Mouse (Mus musculus): ENCODE measurements around the gene 4930404N11Rik. TPM values are rescaled to one million over a fixed set of nuclear protein-coding genes. Genes with fewer than 3 reads are reported as not detected.
A peak's percentile ranks its signal among the peaks of the same experiment; 100 is the strongest.

Gene 4930404N11Rik
- polyA plus RNA-seq, 1 experiment from 2014 or later = 0.44 TPM

GRCm38 (mm10) chr10:81408424-81408729 is 42.8 kb upstream of the 4930404N11Rik start:
- H3K36me3 ChIP-seq (ENCODE audit: poor library complexity, severe bottlenecking) = peaks cover 45% of the 10 kb centered on the region
- no peak overlapping the region for H3K4me2 ChIP-seq
- WGBS = 48% methylated on average over 13 of the region's 13 CpGs
- H3K27me3 ChIP-seq = peaks cover 41% of the 10 kb centered on the region
- H3K4me1 ChIP-seq = peaks cover 53% of the 10 kb centered on the region
- no peak overlapping the region for H3K27ac ChIP-seq
- no peak for ATAC-seq
- H3K9ac ChIP-seq = no peak overlapping the region
- H3K4me3 ChIP-seq = no peak overlapping the region
- no peaks in the 10 kb centered on the region for H3K9me3 ChIP-seq (replicated peaks)

GRCm38 (mm10) chr10:81407539-81408423 is 42.2 kb upstream of the 4930404N11Rik start:
- H3K27me3 ChIP-seq = peaks cover 41% of the 10 kb centered on the region
- WGBS = 27% methylated on average over 31 of the region's 31 CpGs
- H3K4me2 ChIP-seq = peak overlapping the region; percentile 36
- H3K4me1 ChIP-seq = peaks cover 58% of the 10 kb centered on the region
- H3K9ac ChIP-seq = peak overlapping the region; percentile 18; the same call in 1 of the 2 replicates
- H3K9me3 ChIP-seq (replicated peaks) = no peaks in the 10 kb centered on the region
- H3K27ac ChIP-seq = no peak overlapping the region; the same call in none of the 2 replicates
- ATAC-seq = no peak
- H3K4me3 ChIP-seq = peak overlapping the region; percentile 18; the same call in 1 of the 2 replicates
- peaks cover 47% of the 10 kb centered on the region for H3K36me3 ChIP-seq (ENCODE audit: poor library complexity, severe bottlenecking)

- Histone ChIP-seq H3K4me2 (peak overlapping the region; percentile 36), H3K36me3 (ENCODE audit: poor library complexity, severe bottlenecking) (peaks cover 47% of the 10 kb centered on the region), H3K27ac (no peak overlapping the region; the same call in 1 of the 2 replicates), H3K27me3 (peaks cover 41% of the 10 kb centered on the region), H3K4me3 (peak overlapping the region; percentile 18; the same call in 1 of the 2 replicates), H3K9me3 (replicated peaks) (no peaks in the 10 kb centered on the region), H3K9ac (peak overlapping the region; percentile 30; the same call in 1 of the 2 replicates), H3K4me1 (peaks cover 58% of the 10 kb centered on the region)
- 23% methylated on average over 24 of the region's 24 CpGs for WGBS
- ATAC-seq = no peak
These were observed 41.2 kb upstream of the 4930404N11Rik start for GRCm38 (mm10) chr10:81406504-81407440.

DNA sequence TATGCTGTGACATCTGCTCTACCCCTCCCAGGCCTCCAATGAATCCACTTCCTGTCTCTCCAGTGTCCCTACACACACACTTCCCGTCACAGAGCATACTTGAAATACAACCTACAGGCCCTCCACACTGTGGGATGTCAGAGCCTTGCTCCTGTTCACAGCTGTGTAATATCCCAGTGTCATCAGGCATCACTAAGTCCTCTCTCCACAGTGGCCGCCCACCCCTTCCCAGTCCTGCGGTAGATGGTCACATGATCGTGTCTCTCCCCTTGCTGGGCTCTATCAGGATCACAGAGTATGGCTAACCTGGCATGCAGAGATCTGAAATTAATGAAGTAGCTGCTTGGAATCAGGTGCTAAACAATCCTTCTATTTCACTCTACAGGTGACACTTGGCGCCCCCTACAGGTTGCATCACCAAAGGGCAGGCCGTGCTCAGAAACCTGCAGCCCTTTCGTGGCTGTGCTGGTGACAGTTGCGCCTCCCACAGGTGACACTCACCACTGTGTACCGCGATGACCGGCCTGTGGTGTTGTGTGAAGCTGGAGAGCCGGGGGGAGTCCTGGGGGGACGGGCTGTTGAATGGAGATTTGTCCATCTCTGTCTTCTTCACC is 40.1 kb upstream of the 4930404N11Rik start:
- Histone ChIP-seq H3K36me3 (ENCODE audit: poor library complexity, severe bottlenecking) (peaks cover 49% of the 10 kb centered on the region), H3K9ac (no peak overlapping the region), H3K9me3 (replicated peaks) (no peaks in the 10 kb centered on the region), H3K4me2 (no peak overlapping the region), H3K27me3 (peaks cover 41% of the 10 kb centered on the region), H3K27ac (no peak overlapping the region), H3K4me1 (peaks cover 58% of the 10 kb centered on the region), H3K4me3 (no peak overlapping the region)
- 37% methylated on average over 13 of the region's 13 CpGs for WGBS
- no peak for ATAC-seq

GRCm38 (mm10) chr10:81404720-81405119 is 39.1 kb upstream of the 4930404N11Rik start:
- no peak overlapping the region for H3K9ac ChIP-seq
- H3K9me3 ChIP-seq (replicated peaks) = no peaks in the 10 kb centered on the region
- no peak overlapping the region for H3K27ac ChIP-seq
- H3K36me3 ChIP-seq (ENCODE audit: poor library complexity, severe bottlenecking) = peaks cover 59% of the 10 kb centered on the region
- no peak for ATAC-seq
- 55% methylated on average over 18 of the region's 18 CpGs for WGBS
- H3K4me3 ChIP-seq = no peak overlapping the region
- H3K4me2 ChIP-seq = no peak overlapping the region
- H3K27me3 ChIP-seq = peaks cover 41% of the 10 kb centered on the region
- H3K4me1 ChIP-seq = peaks cover 63% of the 10 kb centered on the region

DNA sequence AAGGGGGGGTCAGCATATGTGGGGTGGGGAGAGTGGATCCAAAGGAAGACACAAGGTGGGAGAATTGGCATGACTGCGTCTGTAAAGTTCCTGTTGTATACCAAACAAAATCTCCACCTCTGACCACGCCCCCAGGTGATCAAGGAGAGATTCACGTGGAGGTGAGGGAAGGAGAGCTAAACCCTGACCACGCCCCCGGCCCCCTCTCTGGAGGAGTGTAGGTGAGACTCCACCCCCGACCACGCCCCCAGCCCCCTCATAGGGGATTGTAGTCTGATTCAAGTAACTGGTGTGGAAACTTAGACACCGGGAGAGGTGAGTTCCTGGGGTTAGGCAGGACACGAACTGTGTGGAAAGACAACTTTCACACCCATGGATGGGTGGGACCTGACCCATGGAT is 38.5 kb upstream of the 4930404N11Rik start:
- Histone ChIP-seq H3K4me3 (no peak overlapping the region), H3K4me2 (no peak overlapping the region), H3K9ac (no peak overlapping the region), H3K36me3 (ENCODE audit: poor library complexity, severe bottlenecking) (peaks cover 65% of the 10 kb centered on the region), H3K27me3 (peaks cover 41% of the 10 kb centered on the region), H3K9me3 (replicated peaks) (no peaks in the 10 kb centered on the region), H3K27ac (no peak overlapping the region), H3K4me1 (peaks cover 69% of the 10 kb centered on the region)
- no peak for ATAC-seq
- WGBS = 23% methylated on average over 9 of the region's 9 CpGs

- H3K4me3 ChIP-seq = no peak overlapping the region
- H3K36me3 ChIP-seq (ENCODE audit: poor library complexity, severe bottlenecking) = peaks cover 62% of the 10 kb centered on the region
- H3K27ac ChIP-seq = peak overlapping the region; percentile 40; the same call in 1 of the 2 replicates
- no peaks in the 10 kb centered on the region for H3K9me3 ChIP-seq (replicated peaks)
- ATAC-seq = no peak
- peaks cover 65% of the 10 kb centered on the region for H3K4me1 ChIP-seq
- peak overlapping the region; percentile 43; the same call in 1 of the 2 replicates for H3K9ac ChIP-seq
- no peak overlapping the region for H3K4me2 ChIP-seq
- peaks cover 38% of the 10 kb centered on the region for H3K27me3 ChIP-seq
- 57% methylated on average over 10 of the region's 10 CpGs for WGBS
These were observed 37.9 kb upstream of the 4930404N11Rik start for GRCm38 (mm10) chr10:81403511-81403910.

GRCm38 (mm10) chr10:81402227-81402765 is 36.7 kb upstream of the 4930404N11Rik start:
- no peak for ATAC-seq
- 19% methylated on average over 7 of the region's 7 CpGs for WGBS

DNA sequence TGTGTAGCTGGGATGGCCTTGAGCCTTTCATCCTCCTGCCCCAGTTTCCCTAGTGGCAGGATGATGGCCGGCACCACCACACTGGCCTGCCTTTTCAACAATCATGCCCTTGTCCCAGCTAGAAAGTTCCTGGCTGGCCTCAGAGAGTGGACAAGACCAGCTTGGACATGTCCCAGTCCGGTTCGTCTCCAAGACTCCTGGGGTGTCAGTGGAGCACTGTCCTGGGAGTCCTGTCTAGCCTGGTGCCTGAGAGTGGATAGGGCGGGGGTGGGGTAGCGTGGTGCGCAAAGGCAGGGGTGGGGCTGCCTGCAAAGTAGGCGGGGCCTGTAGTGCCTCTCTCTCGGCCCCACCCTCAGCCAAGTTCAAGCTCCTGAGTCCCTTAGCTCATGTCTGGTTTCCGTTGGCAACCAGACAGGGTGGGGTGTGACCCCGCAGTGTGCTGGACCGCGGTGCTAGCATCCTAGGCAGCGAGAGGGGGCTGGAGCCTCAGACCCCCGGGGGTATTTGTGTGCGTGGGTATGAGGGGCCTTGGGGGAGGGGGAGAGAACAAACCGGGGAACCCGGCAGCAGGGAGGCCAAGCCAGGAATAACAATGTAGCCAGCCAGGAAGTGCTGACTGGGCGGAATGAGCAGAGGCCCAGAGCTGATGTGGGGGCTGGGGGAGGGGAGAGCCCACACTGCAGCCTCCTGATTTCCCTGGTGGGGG is 36.1 kb upstream of the 4930404N11Rik start:
- WGBS = 3% methylated on average over 18 of the region's 18 CpGs
- peaks cover 47% of the 10 kb centered on the region for H3K4me1 ChIP-seq
- H3K27ac ChIP-seq = peak overlapping the region; percentile 68
- peak overlapping the region; percentile 41 for H3K4me2 ChIP-seq
- H3K36me3 ChIP-seq (ENCODE audit: poor library complexity, severe bottlenecking) = peaks cover 55% of the 10 kb centered on the region
- ATAC-seq = peak; percentile 75
- peaks cover 20% of the 10 kb centered on the region for H3K27me3 ChIP-seq
- no peaks in the 10 kb centered on the region for H3K9me3 ChIP-seq (replicated peaks)
- H3K4me3 ChIP-seq = 0 out of 2 replicates have a peak overlapping the region, but pooled peaks have one; percentile 3
- H3K9ac ChIP-seq = peak overlapping the region; percentile 58

More at GRCm38 (mm10) chr10:81402227-81402765, 36.7 kb upstream of the 4930404N11Rik start:
- peak overlapping the region; percentile 58 for H3K9ac ChIP-seq
- H3K27me3 ChIP-seq = peaks cover 26% of the 10 kb centered on the region
- H3K4me1 ChIP-seq = peaks cover 53% of the 10 kb centered on the region
- H3K9me3 ChIP-seq (replicated peaks) = no peaks in the 10 kb centered on the region
- peaks cover 60% of the 10 kb centered on the region for H3K36me3 ChIP-seq (ENCODE audit: poor library complexity, severe bottlenecking)
- 0 out of 2 replicates have a peak overlapping the region, but pooled peaks have one; percentile 3 for H3K4me3 ChIP-seq
- H3K4me2 ChIP-seq = peak overlapping the region; percentile 41
- H3K27ac ChIP-seq = peak overlapping the region; percentile 68

DNA sequence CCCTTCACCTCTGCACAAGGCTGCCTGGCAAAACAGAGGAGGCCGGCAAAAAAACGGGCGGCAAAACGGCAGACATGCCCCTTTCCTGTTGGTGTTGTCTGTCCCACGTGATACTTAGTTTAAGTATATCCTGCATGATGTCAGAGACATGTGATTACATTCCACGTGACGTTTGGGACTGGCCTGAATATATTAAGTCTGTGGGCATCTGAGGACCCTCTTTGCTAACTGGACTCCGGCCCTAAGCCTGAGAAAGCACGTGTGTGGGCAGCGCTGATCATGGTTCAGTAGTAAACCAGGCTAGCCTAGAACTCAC is 35.5 kb upstream of the 4930404N11Rik start:
- peak overlapping the region; percentile 35 for H3K4me2 ChIP-seq
- H3K9ac ChIP-seq = no peak overlapping the region
- H3K4me3 ChIP-seq = no peak overlapping the region
- peaks cover 44% of the 10 kb centered on the region for H3K4me1 ChIP-seq
- WGBS = 38% methylated on average over 10 of the region's 10 CpGs
- H3K36me3 ChIP-seq (ENCODE audit: poor library complexity, severe bottlenecking) = peaks cover 50% of the 10 kb centered on the region
- H3K9me3 ChIP-seq (replicated peaks) = no peaks in the 10 kb centered on the region
- peak; percentile 12 for ATAC-seq
- peaks cover 15% of the 10 kb centered on the region for H3K27me3 ChIP-seq
- peak overlapping the region; percentile 68 for H3K27ac ChIP-seq

Data from forebrain, embryonic 13.5 days (tissue).